Mouse (Mus musculus) CD8-positive naive resting alpha-beta T cell, adult 2 months (primary cell): Measurements from ENCODE around the gene Atp2a2.

Source experiments
- DNase-seq, 2 experiments: peaks; one replicate each; pipeline ENCODE4 v3.0.0; 2022; ENCODE audit warnings: low read depth in 2 of 2, low spot score in 2 of 2

Gene Atp2a2

DNA sequence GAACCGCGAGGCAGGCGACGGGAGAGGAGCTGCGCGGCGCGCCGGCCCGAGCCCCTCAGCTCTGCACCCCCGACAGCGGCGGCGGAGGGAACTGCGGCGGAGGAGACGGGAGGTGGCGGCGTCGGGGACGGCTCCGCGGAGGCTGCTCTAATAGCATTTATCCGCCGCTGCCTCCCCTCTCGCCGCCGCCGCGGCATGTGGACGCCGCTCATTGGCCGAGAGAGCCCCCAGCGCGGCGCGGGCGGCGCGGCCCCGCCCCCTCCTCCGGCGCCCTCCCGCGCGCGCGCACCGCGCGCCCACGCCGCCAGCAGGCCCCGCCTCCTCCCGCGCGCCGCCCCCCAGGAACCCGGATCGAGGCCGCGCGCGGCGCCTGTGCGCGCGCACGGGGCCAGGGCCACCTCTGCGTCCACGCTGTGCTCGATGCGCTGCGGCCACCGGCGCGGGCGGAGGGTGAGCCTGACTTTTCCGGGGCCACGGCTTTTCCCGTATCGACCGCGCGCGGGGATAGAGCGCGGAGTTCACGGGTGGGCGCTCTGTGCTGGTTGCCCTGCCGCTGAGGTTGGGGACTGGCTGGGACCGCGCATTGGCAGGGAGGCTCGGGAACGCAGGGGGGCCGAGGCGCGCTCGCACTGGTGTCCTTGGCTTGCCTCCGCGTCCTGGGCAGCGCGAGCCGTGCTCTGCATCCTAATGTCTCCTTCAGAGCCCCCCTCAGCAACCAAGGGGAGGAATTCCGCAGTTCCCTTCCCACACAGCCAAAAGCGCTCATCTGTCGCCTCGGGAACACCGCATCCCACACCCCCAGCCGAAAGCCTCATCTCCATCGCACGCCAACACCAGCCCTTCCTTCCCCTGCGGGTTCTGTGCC is at the start of gene Atp2a2:
TSS of gene Atp2a2 (minus strand) at position 149 of the 865 bp plus-strand sequence.
- DNase-seq: peak; percentile 83 to 84

DNA sequence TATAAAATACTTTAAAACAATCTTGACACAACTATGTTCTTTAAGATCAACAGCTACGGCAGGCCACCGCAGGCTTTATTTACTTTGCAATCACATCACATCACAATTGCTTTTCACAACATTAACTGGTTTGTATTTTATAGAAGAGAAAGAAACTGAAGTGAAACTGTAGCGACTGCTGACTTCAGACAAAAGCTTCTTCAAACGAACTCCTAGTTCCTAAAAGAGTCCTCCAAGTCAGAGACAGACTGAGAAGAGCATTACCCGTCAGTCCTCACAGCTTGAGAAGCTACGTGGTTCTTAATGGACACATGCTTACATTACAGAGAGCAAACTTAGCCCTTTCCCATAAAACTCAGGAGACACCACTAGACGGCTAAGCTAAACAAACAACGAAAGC is 48.4 kb upstream of the Atp2a2 start:
- DNase-seq: no peak

GRCm38 (mm10) chr5:122548671-122549070 is 46.6 kb upstream of the Atp2a2 start:
- DNase-seq: peak; percentile 14 to 44

GRCm38 (mm10) chr5:122547810-122548209 is 45.8 kb upstream of the Atp2a2 start:
- DNase-seq: peak in 1 of 2 experiments; percentile 1

DNA sequence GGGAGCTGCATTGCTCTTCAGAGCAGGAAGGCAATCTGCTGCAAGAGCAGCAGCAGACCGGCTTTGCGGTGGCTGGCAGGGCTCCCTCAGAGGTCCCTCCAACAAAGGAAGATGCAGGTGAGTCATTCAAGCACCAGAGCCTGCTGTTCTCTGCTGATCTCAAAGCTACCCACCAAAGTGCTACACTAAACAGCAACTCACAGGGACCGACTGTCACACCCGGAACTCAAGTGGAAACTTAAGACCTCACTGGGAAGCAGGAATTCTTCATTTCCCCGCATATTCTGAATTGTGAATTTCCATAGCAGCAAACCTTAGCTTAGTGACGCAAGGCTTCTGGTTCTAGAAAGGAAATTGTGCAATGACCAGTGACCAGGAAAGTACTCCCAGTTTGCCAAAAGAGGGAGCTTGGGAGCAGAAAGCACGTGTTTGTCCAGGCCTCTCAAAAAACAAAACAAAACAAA is 45.3 kb upstream of the Atp2a2 start:
- peak; percentile 5 to 32 for DNase-seq

DNA sequence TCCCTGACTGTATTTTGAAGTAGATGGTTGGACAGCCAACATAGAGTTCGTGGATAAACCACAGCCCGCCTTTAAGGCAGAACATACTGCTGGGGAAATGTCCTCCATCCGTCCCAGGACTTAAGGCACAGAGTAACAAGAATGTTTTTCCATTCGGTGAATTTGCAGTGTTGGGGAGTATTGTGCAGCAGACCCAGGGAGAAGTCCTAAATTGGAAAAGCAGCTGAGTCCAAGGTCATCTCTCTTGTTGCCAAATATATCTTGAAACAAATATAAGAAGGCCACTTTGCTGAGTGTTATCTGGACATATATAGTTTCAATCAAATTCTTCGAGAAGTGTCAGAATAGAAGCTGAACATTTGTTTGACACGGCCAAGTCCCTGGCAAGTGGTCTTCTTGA is 41.4 kb upstream of the Atp2a2 start:
- DNase-seq: no peak

GRCm38 (mm10) chr5:122541871-122542270 is 39.8 kb upstream of the Atp2a2 start:
- no peak for DNase-seq

DNA sequence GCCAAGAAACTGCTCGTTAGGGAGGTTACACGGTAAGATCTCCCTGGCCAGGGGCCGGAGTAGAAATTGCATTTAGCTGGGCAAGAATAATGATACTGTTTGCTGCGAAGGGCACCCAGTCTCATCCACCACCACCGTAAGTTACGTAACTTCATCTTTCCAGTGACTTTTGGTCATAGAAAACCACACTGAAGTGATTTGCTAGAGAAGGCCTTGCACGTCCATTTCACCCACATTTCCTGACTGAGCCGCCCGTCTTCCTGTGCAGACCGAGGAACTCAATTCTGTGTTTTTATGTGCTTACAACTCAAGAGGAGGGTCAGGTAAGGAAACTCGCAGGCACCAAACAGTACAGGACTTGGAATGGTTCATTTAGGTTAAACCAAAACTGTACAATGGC is 36.1 kb upstream of the Atp2a2 start:
- DNase-seq: no peak

DNA sequence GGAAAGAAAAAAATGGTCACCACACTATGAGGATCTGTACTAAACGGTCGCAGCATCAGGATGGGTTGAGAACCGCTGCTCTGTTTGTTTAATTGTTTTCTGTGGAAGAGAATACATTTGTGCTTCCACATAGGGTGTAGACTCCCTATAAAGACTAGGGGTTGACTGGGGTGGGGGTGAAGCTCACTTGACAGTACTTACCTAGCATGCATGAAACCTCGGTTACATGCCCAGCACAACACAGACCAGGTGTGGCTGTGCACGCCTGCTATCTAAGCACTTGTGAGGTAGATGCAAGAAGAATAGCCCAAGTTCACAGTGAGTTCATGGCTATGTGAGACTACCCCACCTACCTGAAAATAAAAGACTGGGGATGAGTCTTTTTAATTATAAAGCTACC is 35.6 kb upstream of the Atp2a2 start:
- DNase-seq: no peak

DNA sequence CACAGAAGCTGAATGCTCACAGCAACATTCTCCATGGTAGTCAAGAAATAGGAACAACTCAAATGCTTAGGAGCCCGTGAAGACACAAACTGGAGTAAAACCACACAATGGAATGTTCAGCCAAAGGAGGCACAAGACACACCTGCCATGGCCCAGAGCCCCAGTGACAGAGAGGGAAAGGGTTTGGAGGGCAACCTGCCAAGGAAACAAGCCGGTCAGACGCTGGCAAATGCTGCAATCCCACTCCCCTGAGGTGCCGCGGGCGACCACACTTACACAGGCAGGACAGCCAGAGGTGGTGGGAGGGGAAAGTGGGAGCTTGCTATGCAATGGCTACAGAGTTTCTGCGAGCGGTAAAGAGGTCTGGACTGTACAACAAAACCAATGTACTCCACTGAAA is 31.9 kb upstream of the Atp2a2 start:
- DNase-seq: no peak

- DNase-seq: no peak
These were observed 28.0 kb upstream of the Atp2a2 start for GRCm38 (mm10) chr5:122529913-122530604.

DNA sequence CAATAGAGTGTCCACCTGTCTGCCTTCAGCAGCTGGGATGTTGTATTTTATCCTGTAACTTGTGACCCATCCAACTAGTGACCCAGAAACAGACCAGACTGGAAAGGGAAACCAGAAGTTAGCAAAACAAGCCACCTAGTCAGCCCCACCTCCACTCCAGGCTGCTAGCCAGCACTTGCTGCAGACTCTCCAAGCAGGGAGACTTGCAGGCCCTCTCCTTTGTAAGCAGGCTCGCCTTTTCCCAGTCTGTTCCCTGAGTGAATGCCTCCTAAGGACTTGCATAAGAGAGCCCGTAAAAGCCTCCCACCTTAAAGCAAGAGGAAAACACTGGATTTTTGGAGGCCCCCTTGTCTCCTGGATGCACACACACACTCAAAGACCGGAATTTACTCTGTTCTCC is 27.3 kb upstream of the Atp2a2 start:
- no peak for DNase-seq

DNA sequence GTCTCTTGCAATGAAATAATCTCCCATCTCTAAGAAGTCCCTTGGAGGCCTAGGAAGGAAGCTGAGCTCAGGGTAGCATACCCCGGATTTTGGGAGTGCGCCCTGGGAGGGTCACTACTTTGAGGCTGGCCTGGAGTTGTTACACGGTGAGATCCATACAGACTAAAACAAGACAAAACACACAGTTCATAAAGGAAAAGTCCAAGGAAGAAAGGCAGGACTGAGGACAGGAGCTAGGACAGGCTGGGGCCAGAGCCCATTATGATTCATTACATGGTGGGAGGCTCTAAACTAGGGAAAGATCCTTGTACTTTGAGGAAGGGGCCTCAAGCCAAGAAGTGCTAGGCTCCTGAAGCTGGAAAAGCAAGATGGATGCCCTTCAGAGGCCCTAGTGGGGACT is 26.6 kb upstream of the Atp2a2 start:
- DNase-seq: no peak

GRCm38 (mm10) chr5:122527761-122528160 is 25.7 kb upstream of the Atp2a2 start:
- no peak for DNase-seq

GRCm38 (mm10) chr5:122526878-122527730 is 25.1 kb upstream of the Atp2a2 start:
- no peak for DNase-seq

- no peak for DNase-seq
These were observed 24.4 kb upstream of the Atp2a2 start for GRCm38 (mm10) chr5:122526405-122526804.

DNA sequence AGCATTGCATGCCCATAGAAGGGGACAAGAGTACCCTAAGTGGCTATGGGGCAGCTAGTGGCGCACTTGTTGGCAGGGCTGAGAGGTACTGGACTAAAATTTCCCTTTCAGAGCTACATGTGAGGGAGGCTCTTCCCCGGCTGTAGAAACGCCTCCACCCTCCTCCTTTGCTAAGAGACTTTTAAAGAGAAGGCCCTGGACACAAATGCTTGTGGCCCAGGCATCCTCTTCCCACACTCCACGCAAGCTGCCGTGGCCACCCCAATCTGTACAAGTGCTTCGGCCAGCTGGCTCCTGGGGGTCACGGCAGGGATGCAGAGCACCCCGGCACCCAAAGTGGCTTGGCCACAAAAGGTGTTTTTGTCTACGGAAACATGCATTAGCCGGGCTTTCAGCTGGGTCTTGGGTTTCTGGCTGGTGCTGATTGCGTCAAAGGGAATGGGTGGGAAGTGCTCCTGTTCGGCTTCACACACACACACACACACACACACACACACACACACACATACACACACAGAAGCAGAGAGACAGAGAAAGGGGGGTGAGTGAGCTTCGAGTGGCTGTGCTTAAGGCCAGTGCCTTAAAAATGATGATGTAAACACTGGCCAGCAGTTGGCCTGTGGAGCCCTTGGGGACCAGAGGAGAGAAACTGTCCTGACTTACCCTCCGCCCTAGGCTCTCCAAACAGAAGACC is 23.4 kb upstream of the Atp2a2 start:
- DNase-seq: no peak

DNA sequence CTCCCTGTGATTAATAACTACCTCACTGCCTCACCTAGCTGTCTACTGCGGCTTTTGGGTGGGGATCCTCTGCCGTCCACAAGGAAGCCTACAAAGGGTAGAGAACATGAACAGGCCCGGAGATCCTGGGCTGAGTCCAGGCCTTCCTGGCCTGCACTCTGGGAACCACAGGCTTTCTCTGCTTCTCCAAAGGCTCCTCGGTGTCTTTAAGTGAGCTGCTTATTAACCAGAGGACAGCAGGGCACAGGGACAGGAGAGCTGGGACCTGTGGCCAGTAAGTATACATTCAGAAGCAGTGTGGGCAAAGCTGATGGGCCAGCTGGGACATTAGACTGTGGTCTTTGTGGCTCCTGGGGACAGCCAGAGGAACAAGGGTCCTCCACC is 22.8 kb upstream of the Atp2a2 start:
- no peak for DNase-seq

GRCm38 (mm10) chr5:122524244-122524643 is 22.2 kb upstream of the Atp2a2 start:
- DNase-seq: no peak

GRCm38 (mm10) chr5:122521130-122521473 is 19.1 kb upstream of the Atp2a2 start:
- DNase-seq: no peak
